Mouse (Mus musculus): Measurements from ENCODE around the gene Specc1. TPM values are rescaled to one million over a fixed set of nuclear protein-coding genes. Genes with fewer than 3 reads are reported as not detected.

Gene Specc1
- total RNA-seq, 2 experiments from 2014 or later: 64.5 to 69.6 TPM

DNA sequence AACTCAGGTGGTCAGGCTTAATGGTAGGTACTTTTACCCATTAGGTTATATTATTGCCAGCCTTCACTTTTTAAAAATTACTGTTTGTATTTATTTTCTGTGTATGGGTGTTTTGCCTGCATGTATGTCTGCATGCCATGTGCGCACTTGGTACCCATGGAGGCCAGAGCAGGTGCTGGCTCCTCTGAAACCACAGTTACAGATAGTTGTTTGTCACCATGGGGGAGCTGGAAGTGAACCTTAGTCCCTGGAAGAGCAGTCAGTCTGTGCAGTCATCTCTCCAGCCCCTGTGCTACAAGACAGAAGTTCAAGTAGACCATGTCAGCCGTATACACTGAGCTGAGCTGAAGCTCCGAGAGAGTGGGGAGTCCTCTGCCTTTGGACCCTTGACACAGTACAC lies 6.6 kb downstream of the Specc1 start:
- intact Hi-C loops (cut with DNase I): no loop called here
- no peak for DNase-seq (ENCODE audit: low spot score in 2 of 2)

DNA sequence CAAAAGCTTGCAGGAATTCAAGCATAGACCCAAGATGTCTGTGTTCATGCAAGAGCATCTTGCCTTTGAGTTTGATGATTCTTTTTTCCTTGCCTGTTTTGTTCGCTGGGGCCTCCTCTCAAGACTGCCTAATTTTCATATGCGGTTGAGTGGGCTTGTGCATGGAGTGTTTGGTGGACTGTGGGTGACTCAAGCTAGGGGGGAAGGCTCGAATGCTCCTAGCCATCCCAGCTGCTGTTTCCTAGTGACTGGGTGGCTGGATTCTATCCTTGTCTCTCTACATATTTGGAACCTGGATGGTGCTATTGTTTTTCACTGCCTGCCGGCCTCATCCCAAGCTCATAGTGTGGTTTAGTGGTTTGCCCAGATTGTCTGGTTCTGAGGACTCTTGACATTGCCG lies 8.0 kb downstream of the Specc1 start:
- intact Hi-C loops (cut with DNase I): loop anchor here (2.0 kb wide), 1 partner anchor 40 kb away; no protein-coding TSS in a partner anchor
- peak in 1 of 2 experiments; percentile 78 for DNase-seq (ENCODE audit: low spot score in 2 of 2)

DNA sequence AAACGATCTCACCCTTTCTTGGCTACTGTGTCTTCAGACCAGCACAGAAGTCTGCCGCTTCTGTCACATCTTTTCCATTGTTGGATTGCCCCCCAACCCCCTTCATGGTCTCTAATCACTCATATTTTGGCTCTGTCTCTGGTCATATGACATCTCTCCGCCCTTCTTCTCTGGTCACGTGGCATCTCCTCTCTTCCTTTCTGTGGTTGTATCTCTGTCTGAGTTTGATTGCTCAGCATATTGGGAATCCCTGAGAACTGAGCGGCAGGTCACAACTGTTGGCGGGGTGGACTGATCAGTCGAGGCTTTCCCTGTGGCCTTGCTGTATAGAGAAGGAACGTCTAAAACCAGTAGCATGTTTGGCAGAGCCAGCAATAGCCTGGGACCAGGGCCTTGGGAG lies 10.5 kb downstream of the Specc1 start:
- intact Hi-C loops (cut with DNase I): no loop called here
- no peak for DNase-seq (ENCODE audit: low spot score in 2 of 2)

DNA sequence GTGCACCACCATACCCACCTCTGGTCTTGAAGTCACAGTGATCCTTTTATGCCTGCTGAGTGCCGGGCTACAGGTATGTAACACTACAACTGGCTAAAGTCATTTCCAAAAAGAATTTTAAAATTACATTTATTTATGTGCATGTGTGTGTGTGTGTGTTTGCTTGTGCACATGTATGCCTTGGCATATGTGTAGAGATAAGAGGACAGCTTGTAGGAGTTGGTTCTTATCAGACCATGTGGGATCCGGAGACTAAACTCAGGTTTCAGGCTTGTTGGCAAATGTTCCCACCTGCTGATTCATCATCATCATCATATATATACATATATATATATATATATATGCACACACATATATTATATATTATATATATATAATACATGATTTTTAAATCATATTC lies 12.3 kb downstream of the Specc1 start:
- no peak for DNase-seq (ENCODE audit: low spot score in 2 of 2)
- intact Hi-C loops (cut with DNase I): no loop called here

DNA sequence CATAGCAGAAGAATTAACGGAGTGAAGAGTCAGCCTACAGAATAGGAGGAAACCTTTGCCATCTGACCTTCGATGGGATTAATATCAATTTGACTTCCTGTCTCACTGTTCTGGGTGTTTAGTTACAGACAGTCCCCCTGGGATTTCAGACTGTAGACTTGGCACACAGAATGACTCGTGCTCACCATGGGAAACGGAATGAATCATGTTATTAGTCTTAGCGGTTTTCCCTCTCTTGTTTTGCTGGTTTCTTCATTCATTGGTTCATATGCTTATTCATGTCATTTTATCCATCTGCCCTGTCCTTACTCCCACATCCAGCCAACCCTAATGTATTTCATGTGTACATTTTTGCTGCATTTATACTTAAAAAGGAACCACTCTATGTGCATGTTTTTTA lies 14.3 kb downstream of the Specc1 start:
- intact Hi-C loops (cut with DNase I): no loop called here

DNA sequence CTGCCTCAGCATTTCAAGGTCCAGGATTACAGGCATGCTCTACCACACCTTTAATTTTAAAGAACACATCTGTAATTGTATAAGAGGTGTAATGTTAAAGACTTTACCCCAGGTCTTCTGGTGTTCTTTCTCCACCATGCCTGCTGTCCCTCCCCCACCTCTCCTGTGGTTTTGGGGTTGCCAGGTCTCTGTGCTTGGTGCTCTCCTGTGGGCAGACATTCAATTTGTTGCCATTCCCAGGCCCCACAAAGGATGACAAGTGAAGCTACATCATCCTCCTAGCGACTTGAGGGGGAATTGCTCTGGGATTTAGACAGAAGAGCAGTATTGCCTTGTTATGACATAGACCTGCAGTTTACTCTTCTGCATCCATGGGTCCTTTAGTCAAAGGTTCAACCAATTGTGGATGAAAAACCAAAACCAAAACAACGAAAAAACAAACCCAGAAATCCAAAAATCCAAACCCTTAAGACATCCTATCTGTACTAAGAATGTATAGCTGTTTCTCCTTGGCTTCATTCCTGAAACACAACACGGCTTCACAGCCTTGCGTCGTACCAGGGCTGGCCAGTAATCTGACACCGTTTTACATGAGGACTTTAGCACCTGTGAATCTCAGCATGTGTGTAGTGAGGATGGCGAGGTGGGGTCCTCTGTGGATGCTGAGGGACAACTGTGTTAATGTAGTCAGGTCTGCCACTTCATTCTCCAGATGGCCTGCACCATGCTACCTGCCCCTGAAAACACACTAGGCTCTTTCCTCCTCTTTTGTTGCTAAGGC lies 15.1 kb downstream of the Specc1 start:
- intact Hi-C loops (cut with DNase I): no loop called here

More for the DNA sequence above, 14.3 kb downstream of the Specc1 start:
- DNase-seq (ENCODE audit: low spot score in 2 of 2): peak in 1 of 2 experiments; percentile 16

DNA sequence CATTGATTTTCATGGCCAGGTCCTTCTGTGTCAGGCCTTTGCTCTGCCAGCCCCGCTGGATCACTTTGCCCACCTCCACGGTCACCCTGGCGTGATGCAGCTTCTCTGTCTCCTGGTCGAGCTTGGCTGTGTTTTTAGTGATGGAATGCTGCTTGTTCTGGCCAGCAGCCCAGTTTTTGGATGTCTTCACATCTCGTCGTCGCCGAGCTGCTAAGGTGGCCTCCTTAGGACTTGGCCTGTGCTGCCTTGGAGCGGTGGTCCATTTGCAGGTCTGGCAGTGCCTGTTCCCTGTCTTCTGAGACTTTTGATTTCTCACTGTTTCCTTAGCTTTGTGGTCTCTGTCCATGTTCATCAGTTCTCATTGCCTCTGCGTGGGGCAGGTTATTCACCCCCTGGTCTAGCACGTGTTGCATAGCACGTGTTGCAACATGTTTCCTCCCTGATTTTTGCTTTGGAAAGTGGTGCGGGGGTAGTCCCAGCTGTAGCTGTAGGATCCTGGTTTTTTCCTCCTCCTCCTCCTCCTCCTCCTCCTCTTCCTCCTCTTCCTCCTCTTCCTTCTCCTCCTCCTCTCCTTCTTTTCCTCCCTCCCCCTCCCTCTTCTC lies 17.6 kb downstream of the Specc1 start:
- intact Hi-C loops (cut with DNase I): no loop called here
- DNase-seq (ENCODE audit: low spot score in 2 of 2): no peak

More for the DNA sequence above, 15.1 kb downstream of the Specc1 start:
- DNase-seq (ENCODE audit: low spot score in 2 of 2): no peak

DNA sequence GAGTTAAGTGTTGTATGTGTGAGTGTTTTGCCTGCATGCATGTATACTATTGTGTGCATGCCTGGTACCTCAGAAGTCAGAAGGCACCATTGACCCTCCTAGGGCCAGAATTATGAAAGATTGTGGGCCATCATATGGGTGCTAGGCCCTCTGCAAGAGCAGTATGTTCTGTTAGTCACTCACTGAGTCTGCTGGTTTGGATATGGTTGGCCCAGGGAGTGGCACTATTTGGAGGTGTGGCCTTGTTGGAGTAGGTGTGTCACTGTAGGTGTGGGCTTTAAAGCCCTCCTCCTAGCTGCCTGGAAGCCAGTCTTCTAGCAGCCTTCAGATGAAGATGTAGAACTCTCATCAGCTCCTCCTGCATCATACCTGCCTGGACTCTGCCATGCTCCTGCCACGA lies 19.2 kb downstream of the Specc1 start:
- no peak for DNase-seq (ENCODE audit: low spot score in 2 of 2)
- intact Hi-C loops (cut with DNase I): no loop called here

DNA sequence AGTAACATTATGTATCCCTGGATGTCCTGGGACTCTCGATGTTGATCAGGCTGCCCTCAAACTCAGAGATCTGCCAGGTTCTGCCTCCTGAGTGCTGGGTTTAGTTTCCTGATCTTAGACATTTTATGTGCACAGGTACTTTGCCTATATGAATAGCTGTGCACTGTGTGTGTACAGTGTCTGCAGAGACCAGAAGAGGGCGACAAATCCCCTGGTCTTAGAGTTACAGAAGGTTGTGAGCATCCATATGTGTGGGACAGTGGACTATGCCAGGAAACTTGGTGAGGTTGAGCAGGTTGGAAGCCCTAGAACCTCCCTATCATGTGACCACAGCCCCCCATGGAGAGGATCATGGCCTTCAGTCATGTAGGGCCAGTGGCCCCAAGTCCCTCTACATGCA lies 24.7 kb downstream of the Specc1 start:
- no peak for DNase-seq (ENCODE audit: low spot score in 2 of 2)
- intact Hi-C loops (cut with DNase I): no loop called here

DNA sequence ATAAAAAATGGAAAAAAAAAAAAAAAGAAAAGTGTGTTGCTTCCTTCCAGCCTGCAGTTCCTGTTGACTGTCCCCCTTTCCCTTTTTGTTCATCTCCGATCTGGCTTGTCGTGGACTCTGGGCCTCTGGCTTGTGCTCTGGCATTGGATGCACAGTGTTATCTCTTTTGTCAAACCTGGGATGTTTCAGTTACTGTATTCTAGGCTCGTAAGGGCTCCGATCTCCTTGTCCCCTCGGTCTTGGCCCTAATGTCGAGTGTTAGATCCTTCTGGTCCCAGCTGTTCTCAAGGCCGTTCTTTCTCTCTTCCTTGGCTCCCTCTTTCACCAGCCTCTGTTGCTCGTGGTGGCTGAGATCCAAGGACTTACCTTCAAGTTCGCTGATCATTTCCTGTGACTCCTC lies 26.3 kb downstream of the Specc1 start:
- intact Hi-C loops (cut with DNase I): no loop called here
- DNase-seq (ENCODE audit: low spot score in 2 of 2): no peak

DNA sequence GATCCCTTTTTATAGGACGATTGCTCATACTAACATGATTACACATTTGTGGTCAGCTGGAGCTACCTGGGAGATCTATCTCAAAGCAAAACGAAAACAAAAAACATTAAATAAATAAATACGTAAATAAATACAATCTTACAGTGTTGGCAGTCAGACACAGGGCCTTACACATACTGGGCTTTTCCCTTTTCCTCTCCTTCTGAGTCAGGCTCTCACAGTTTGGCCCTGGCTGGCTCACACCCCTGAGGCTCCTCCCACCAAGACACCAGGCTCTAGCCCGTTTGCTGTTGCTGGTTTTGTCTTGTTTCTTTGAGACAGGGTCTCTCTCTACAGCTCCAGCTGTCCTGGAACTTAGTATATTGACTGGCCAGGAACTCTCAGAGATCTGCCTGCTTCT lies 30.4 kb downstream of the Specc1 start:
- intact Hi-C loops (cut with DNase I): no loop called here
- no peak for DNase-seq (ENCODE audit: low spot score in 2 of 2)

DNA sequence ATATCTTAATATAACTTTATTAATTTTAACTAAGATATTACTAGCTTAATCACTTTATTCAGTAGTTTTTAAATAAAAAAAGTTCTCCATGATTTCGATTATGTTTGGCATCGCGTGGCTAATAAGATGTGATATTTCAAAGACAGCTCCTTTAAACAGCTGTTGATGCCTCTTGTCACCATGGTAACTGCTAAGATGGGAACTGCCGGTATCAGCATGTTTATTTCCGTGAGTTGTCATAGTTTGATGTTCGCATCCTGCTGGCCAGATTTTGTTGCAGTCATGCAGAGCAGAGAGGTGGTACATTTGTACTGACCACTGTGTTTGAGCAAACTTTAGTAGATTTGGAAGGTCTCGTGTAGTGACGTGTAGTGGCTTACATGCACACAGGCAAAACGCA lies 33.1 kb downstream of the Specc1 start:
- intact Hi-C loops (cut with DNase I): no loop called here
- peak in 1 of 2 experiments; percentile 15 for DNase-seq (ENCODE audit: low spot score in 2 of 2)

DNA sequence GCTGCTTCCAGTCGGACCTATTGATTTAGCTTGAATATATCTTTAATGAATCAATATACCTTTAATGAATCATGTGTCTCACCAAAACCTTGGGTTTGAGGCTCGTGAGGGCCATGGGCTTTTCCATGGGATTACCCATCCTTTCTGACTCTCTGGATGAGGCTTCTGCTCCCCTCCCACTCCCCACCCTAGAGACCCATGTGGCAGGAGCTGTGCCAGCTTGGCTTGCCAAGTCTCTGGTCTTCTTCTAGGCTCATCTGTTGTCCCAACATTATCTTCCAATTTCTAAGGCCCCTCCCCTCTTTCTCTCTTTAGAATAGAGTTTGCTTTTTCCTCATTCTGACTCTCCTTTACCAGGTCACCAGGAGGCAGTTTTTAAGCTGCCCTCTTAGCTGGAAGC lies 35.0 kb downstream of the Specc1 start:
- intact Hi-C loops (cut with DNase I): no loop called here
- no peak for DNase-seq (ENCODE audit: low spot score in 2 of 2)

DNA sequence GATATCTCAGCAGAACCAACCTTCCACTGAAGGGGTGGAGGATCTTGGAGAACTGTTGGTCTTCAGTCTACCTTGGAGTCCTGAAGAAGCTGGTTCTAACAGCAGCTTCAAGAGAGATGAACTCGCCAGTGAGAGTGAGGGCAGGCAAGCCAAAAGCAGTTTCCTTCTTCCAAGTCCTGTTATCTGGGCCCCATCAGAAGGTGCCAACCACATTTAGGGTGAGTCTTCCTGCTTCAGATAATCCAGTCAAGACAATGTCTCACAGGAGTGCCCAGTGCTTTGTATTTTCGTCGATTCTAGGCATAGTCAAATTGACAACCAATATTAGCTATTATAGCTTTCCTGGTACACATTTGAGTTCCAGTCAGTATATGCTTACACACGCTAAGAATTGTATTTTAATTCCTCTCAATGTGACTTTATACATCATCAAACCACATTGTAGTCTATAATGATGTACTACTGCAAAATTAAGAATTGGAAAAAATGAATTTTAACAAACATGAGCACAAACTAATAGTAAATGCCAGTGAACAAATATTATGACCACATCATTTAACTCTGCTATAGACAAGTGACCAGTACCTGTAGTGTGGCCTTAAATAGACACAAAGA lies 36.2 kb downstream of the Specc1 start:
- no peak for DNase-seq (ENCODE audit: low spot score in 2 of 2)
- intact Hi-C loops (cut with DNase I): no loop called here

DNA sequence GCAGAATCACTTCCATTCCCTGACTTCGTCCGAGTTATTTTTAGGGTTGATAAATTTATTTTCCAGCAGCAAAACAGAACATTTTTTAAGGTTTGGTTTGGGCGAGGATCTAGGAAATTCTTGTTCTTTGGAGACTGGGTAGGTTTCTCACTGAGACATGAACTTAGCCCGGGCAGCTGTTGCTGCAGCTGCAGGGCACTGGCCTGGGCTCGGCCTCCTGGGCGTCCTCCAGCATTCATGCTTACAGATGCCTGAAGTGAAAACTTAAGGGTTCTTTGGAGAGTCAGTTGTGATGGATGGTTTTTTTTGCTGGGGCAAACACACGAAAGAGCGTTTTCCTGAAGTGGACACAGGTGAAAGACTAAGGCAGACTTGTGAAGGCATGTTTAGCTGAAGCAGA lies 42.9 kb downstream of the Specc1 start:
- intact Hi-C loops (cut with DNase I): no loop called here
- no peak for DNase-seq (ENCODE audit: low spot score in 2 of 2)

DNA sequence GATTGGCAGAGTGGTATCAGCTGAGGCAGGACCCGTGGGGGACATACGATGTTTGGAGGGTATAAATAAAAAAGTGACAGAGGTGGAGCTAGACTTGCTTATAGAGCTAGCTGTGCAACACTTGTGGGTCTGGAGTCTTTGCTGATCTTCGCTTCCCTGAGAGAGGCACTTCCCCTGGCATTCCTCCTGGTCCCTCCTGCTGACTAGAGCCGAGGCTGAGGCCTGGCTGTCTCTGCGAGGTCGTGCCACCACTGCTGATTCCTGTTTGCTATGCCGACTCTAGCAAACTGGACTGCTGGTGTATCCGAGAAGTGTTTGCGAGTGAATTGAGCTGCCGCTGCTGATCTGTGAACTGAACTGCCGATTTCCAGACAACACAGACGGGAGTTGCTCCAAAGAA lies 43.5 kb downstream of the Specc1 start:
- intact Hi-C loops (cut with DNase I): no loop called here
- DNase-seq (ENCODE audit: low spot score in 2 of 2): no peak

DNA sequence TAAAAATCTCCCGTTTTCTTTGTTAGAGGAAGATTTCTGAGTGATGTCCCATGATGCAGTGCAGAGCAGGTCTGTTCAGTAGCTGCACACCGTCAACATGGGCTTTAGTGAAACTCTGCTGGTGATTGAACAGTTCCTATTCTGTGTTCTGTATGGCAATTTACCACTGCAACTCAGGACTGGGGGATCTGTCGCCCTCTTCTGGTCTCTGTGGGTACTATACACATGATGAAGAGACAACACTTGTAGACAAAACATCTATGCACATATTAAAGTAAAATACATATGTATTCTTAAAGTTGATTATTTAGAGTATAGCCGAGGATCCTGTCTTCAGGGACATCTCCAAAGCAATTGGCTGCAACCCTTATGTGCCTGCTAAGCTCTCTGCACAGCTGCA lies 45.4 kb downstream of the Specc1 start:
- no peak for DNase-seq (ENCODE audit: low spot score in 2 of 2)
- intact Hi-C loops (cut with DNase I): no loop called here

DNA sequence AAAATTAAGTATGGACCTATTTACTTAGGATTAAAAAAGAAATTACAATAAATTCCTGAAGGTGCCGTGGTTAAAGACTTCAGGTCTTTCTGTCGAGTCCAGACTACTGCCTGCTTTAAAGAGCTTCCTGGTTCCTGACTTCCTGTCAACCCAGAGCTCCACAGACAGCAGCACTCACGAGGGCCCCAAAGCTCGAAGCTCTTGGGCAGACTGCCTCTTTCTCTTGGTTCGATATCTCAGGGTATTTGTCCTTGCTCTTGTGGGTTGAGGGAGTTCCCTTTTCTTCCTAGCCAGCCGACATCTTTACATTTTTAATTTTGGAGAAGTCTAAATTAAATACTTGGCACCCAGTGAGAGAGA lies 48.3 kb downstream of the Specc1 start:
- intact Hi-C loops (cut with DNase I): loop anchor here (2.0 kb wide), 1 partner anchor 40 kb away; no protein-coding TSS in a partner anchor
- no peak for DNase-seq (ENCODE audit: low spot score in 2 of 2)

DNA sequence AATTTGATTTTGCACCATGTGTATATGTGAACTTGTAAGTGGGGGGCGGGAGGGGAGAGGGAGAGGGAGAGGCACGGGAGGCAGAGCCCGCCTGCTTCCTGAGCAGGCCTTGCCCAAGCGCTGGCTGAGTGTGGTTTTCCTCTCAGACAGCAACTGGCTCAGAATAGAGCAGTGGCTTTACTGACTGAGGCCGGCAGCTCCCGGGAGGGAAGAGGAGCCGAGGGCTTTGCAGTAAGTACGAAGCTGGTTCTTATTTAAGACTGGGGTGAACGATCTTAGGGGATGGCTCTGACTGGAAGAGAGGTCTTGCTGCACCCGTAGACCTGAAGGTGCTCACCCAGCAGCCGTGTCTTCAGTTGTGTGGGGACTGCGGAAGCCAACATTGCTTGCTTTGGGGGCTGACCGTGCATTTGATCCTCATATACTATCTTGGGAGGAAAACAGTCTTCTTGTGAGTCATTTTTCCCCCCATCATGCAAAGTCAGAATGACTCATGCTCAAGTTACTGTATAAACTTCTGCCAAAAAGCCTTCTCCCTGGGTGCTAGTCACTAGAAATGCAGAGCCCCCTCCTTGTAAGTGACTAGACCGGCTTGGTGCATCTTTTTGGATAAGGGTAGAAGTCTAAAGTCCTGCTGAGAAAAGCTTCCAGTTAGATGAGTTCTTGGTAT lies 48.8 kb downstream of the Specc1 start:
- DNase-seq (ENCODE audit: low spot score in 2 of 2): peak; percentile 63 to 84

DNA sequence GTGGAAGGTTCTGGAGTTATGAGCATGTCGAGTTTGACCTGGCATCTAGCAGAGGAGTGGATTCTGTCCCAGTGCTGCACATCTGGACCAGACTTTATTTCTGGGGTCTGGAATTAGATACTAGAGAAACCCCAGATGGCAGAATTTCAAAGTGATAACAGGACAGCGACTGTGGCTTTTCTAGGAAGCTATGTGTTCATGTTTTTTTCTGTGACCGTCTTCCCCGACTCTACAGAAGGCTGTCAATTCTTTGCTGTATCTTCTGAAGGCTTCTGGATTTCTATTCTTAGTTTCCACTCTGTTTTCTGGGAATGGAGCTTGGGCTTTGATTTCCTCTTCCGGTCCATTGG lies 49.3 kb downstream of the Specc1 start:
- intact Hi-C loops (cut with DNase I): loop anchor here (2.0 kb wide), 1 partner anchor 41 kb away; no protein-coding TSS in a partner anchor
- DNase-seq (ENCODE audit: low spot score in 2 of 2): no peak

More for the DNA sequence above, 48.8 kb downstream of the Specc1 start:
- intact Hi-C loops (cut with DNase I): loop anchor here (2.0 kb wide), 1 partner anchor 41 kb away; no protein-coding TSS in a partner anchor
